Comparison of ENCODE assay signal across 31 mouse cellular contexts in genomic region chr15:93443676-93444075, GRCm38 (mm10). TPM values are rescaled to one million over a fixed set of nuclear protein-coding genes. Genes with fewer than 3 reads are reported as not detected.
DNase-seq lines count a peak whose midpoint lies in the region; ATAC-seq and TF ChIP-seq lines count a peak whose summit lies in the region.
"Had no signal": no experiment of that assay in that cellular context is flagged by ENCODE, and none has a peak within 500 bp of the region (broad histone marks: within the 10 kb centered on the region; RNA-seq: fewer than 3 reads in every experiment).

No protein-coding gene starts in this region.

- TF ChIP-seq CTCF in intestine, postnatal 0 days (IDR thresholded peaks at IDR 0.05; ENCODE audit: low read depth): no peak
- TF ChIP-seq CTCF in stomach, postnatal 0 days (IDR thresholded peaks at IDR 0.05; ENCODE audit: low read depth): no peak
- no peak for TF ChIP-seq CTCF in layer of hippocampus, adult 2 months (conservative IDR thresholded peaks at IDR 0.05)

- H3K27me3 ChIP-seq in intestine, embryonic 15.5 days (replicated peaks): no peaks in the 10 kb centered on the region
- no peaks in the 10 kb centered on the region for H3K27me3 ChIP-seq in intestine, postnatal 0 days (replicated peaks; ENCODE audit: control insufficient read depth, insufficient read depth, low read length)
- no peaks in the 10 kb centered on the region for H3K27me3 ChIP-seq in stomach, postnatal 0 days (ENCODE audit: control insufficient read depth, insufficient read depth, low read length)
- H3K27me3 ChIP-seq: embryonic facial prominence, embryonic 12.5 days; heart, embryonic 13.5 days; lung, embryonic 15.5 days; midbrain, embryonic 12.5 days; neural tube, embryonic 12.5 days; Patski had no signal

- no peak for TF ChIP-seq EP300 in stomach, postnatal 0 days (optimal IDR thresholded peaks at IDR 0.05)

- no peak overlapping the region for H3K9ac ChIP-seq in intestine, embryonic 15.5 days
- H3K9ac ChIP-seq in intestine, postnatal 0 days (ENCODE audit: low read depth, low read length): no peak overlapping the region
- H3K9ac ChIP-seq in stomach, postnatal 0 days (ENCODE audit: low read length): no peak overlapping the region
- H3K9ac ChIP-seq: embryonic facial prominence, embryonic 12.5 days; heart, embryonic 13.5 days; hindbrain, embryonic 14.5 days; lung, embryonic 15.5 days; midbrain, embryonic 12.5 days; neural tube, embryonic 12.5 days had no signal

- H3K4me1 ChIP-seq in intestine, embryonic 15.5 days (replicated peaks): no peaks in the 10 kb centered on the region; the same call in 1 of the 2 replicates
- H3K4me1 ChIP-seq in intestine, postnatal 0 days (replicated peaks; ENCODE audit: control insufficient read depth, insufficient read depth, low read length): no peaks in the 10 kb centered on the region
- H3K4me1 ChIP-seq in stomach, postnatal 0 days (replicated peaks; ENCODE audit: control insufficient read depth, insufficient read depth): no peaks in the 10 kb centered on the region
- H3K4me1 ChIP-seq: embryonic facial prominence, embryonic 12.5 days; lung, embryonic 15.5 days; midbrain, embryonic 12.5 days; neural tube, embryonic 12.5 days had no signal

- H3K9me3 ChIP-seq in intestine, embryonic 15.5 days: no peaks in the 10 kb centered on the region
- no peaks in the 10 kb centered on the region for H3K9me3 ChIP-seq in intestine, postnatal 0 days (ENCODE audit: control insufficient read depth)
- H3K9me3 ChIP-seq in stomach, postnatal 0 days (ENCODE audit: control insufficient read depth, low read length): no peaks in the 10 kb centered on the region
- H3K9me3 ChIP-seq: embryonic facial prominence, embryonic 12.5 days; lung, embryonic 15.5 days; midbrain, embryonic 12.5 days; neural tube, embryonic 12.5 days had no signal

- peaks cover 14% of the 10 kb centered on the region for H3K36me3 ChIP-seq in intestine, embryonic 15.5 days
- peaks cover 21% of the 10 kb centered on the region for H3K36me3 ChIP-seq in intestine, postnatal 0 days (ENCODE audit: control insufficient read depth, insufficient read depth)
- peaks cover 12% of the 10 kb centered on the region for H3K36me3 ChIP-seq in stomach, postnatal 0 days (ENCODE audit: control insufficient read depth, insufficient read depth, low read length)

- DNase-seq in A20 (ENCODE audit: low read depth, low spot score): peak; percentile 23
- DNase-seq in stomach, postnatal 0 days (ENCODE audit: low spot score): peak; percentile 21
- peak; percentile 18 to 37 for DNase-seq in thymus, postnatal 10 days (ENCODE audit: low spot score in 2 of 2)
- DNase-seq in layer of hippocampus, adult 18-20 months (ENCODE audit: low spot score in 2 of 2): no peak
- no peak for DNase-seq in layer of hippocampus, adult 2 months (ENCODE audit: low spot score in 2 of 2)
- DNase-seq in left cerebral cortex, adult 18-20 months (ENCODE audit: low spot score in 2 of 2): no peak
- DNase-seq: adrenal gland, postnatal 10 days; cerebellum, adult 18-20 months; cerebellum, postnatal 25 days; embryo, embryonic 11 days; gastrocnemius, adult 2 months; gastrocnemius, postnatal 36 days; heart, adult 2 months; heart, postnatal 10 days; kidney, adult 8-10 months; kidney, postnatal 4 days; layer of hippocampus, adult 9-11 months; liver; right cerebral cortex, postnatal 14 days had no signal

- no peak overlapping the region for H3K4me3 ChIP-seq in intestine, embryonic 15.5 days (replicated peaks)
- H3K4me3 ChIP-seq in intestine, postnatal 0 days (ENCODE audit: low read depth, low read length): no peak overlapping the region
- no peak overlapping the region for H3K4me3 ChIP-seq in stomach, postnatal 0 days (ENCODE audit: low read depth, low read length)
- H3K4me3 ChIP-seq in layer of hippocampus, adult 2 months: no peak overlapping the region
- H3K4me3 ChIP-seq: embryonic facial prominence, embryonic 12.5 days; gastrocnemius, adult 2 months; heart, adult 2 months; heart, embryonic 13.5 days; lung, embryonic 15.5 days; midbrain, embryonic 12.5 days; myocyte; neural tube, embryonic 12.5 days had no signal

- 75% methylated on average over 6 of the region's 6 CpGs for WGBS in intestine, embryonic 15.5 days
- 57% methylated on average over 6 of the region's 6 CpGs for WGBS in intestine, postnatal 0 days
- 67% methylated on average over 6 of the region's 6 CpGs for WGBS in stomach, postnatal 0 days

- no peak overlapping the region for H3K4me2 ChIP-seq in intestine, embryonic 15.5 days (replicated peaks)
- H3K4me2 ChIP-seq in intestine, postnatal 0 days (replicated peaks; ENCODE audit: low read depth): no peak overlapping the region
- no peak overlapping the region for H3K4me2 ChIP-seq in stomach, postnatal 0 days (replicated peaks; ENCODE audit: low read depth)
- H3K4me2 ChIP-seq: embryonic facial prominence, embryonic 12.5 days; heart, embryonic 13.5 days; hindbrain, embryonic 14.5 days; lung, embryonic 15.5 days; midbrain, embryonic 12.5 days; neural tube, embryonic 12.5 days had no signal

- ATAC-seq in intestine, embryonic 15.5 days: peak; percentile 41; the same call in 1 of the 2 replicates
- ATAC-seq in intestine, postnatal 0 days: no peak
- ATAC-seq in stomach, postnatal 0 days (ENCODE audit: low FRiP score, low TSS enrichment): no peak
- ATAC-seq: forebrain, embryonic 14.5 days; Patski had no signal

- no peak overlapping the region for H3K27ac ChIP-seq in intestine, embryonic 15.5 days
- H3K27ac ChIP-seq in intestine, postnatal 0 days (ENCODE audit: low read depth, low read length): no peak overlapping the region
- H3K27ac ChIP-seq in stomach, postnatal 0 days (replicated peaks): no peak overlapping the region
- H3K27ac ChIP-seq in layer of hippocampus, adult 2 months: no peak overlapping the region
- H3K27ac ChIP-seq: embryonic facial prominence, embryonic 12.5 days; gastrocnemius, adult 2 months; heart, adult 2 months; heart, embryonic 13.5 days; hindbrain, embryonic 14.5 days; kidney, postnatal 0 days; lung, embryonic 15.5 days; midbrain, embryonic 12.5 days; neural tube, embryonic 12.5 days had no signal

RNA-seq across cellular contexts. Expression of gene Pphln1, which starts 45.5 kb away (rescaled TPM):
- polyA plus RNA-seq in intestine, embryonic 15.5 days (2015; fragmentation: Nextera tagmentation; extraction: Ambion mirVana): 36.1 and 38.5 TPM in 2 replicates
- 17.7 and 18.1 TPM in 2 replicates for polyA plus RNA-seq in intestine, postnatal 0 days (2015; fragmentation: Nextera tagmentation; extraction: Ambion mirVana)
- polyA plus RNA-seq in stomach, postnatal 0 days (2015; fragmentation: Nextera tagmentation; extraction: Ambion mirVana): 18.2 and 19.3 TPM in 2 replicates
- total RNA-seq in layer of hippocampus, adult 18-20 months (2021): 10 to 100 TPM; 43.4 to 43.9 TPM
- 10 to 100 TPM; 39.2 to 41.3 TPM for total RNA-seq in layer of hippocampus, adult 2 months (2021)
- 10 to 100 TPM; 43.9 to 47.7 TPM for total RNA-seq in left cerebral cortex, adult 18-20 months (2021)

RNA-seq across cellular contexts. Expression of gene Zcrb1, which starts 45.5 kb away (rescaled TPM):
- polyA plus RNA-seq in intestine, embryonic 15.5 days (2015; fragmentation: Nextera tagmentation; extraction: Ambion mirVana): 111 and 114 TPM in 2 replicates
- 99.5 and 102 TPM in 2 replicates for polyA plus RNA-seq in intestine, postnatal 0 days (2015; fragmentation: Nextera tagmentation; extraction: Ambion mirVana)
- 86.8 and 90.7 TPM in 2 replicates for polyA plus RNA-seq in stomach, postnatal 0 days (2015; fragmentation: Nextera tagmentation; extraction: Ambion mirVana)
- 10 to 100 TPM; 73.9 to 75.0 TPM for total RNA-seq in layer of hippocampus, adult 18-20 months (2021)
- total RNA-seq in layer of hippocampus, adult 2 months (2021): 10 to 100 TPM; 71.0 to 80.2 TPM
- total RNA-seq in left cerebral cortex, adult 18-20 months (2021): 10 to 100 TPM; 73.4 to 74.4 TPM

Comparison
In these comparisons a context has a peak if more than half of its experiments do, and no peak if none do; other contexts are left out.
1. DNase-seq: peak in A20 (single experiment), stomach, postnatal 0 days (single experiment) and thymus, postnatal 10 days (2 of 2); none in layer of hippocampus, adult 18-20 months (0 of 2), layer of hippocampus, adult 2 months (0 of 2) and left cerebral cortex, adult 18-20 months (0 of 2).